8 mouse cellular contexts compared by ENCODE assay signal in genomic region chr19:43879401-43880212, GRCm38 (mm10).
DNase-seq lines count a peak whose midpoint lies in the region; ATAC-seq lines count a peak whose summit lies in the region.
"Had no signal": no experiment of that assay in that cellular context is flagged by ENCODE, and none has a peak within 500 bp of the region (broad histone marks: within the 10 kb centered on the region; RNA-seq: fewer than 3 reads in every experiment).

No protein-coding gene starts in this region.

- peak overlapping the region; percentile 70 for H3K9ac ChIP-seq in intestine, embryonic 14.5 days (ENCODE audit: low read length)
- peak overlapping the region; percentile 83 for H3K9ac ChIP-seq in limb, embryonic 12.5 days (replicated peaks)
- peak overlapping the region; percentile 83 for H3K9ac ChIP-seq in midbrain, embryonic 13.5 days (replicated peaks)
- H3K9ac ChIP-seq in stomach, embryonic 16.5 days (ENCODE audit: low read length), result peak overlapping the region; percentile 82

- H3K27ac ChIP-seq in intestine, embryonic 14.5 days (ENCODE audit: low read depth), result peak overlapping the region; percentile 90
- peak overlapping the region; percentile 97 for H3K27ac ChIP-seq in limb, embryonic 12.5 days
- H3K27ac ChIP-seq in midbrain, embryonic 13.5 days, result peak overlapping the region; percentile 90
- peak overlapping the region; percentile 93 for H3K27ac ChIP-seq in stomach, embryonic 16.5 days (ENCODE audit: low read length)
- H3K27ac ChIP-seq: macrophage had no signal

- peaks cover 3% of the 10 kb centered on the region for H3K9me3 ChIP-seq in intestine, embryonic 14.5 days (ENCODE audit: control insufficient read depth, low read length)
- H3K9me3 ChIP-seq in limb, embryonic 12.5 days, result peaks cover 4% of the 10 kb centered on the region
- no peaks in the 10 kb centered on the region; the same call in 1 of the 2 replicates for H3K9me3 ChIP-seq in midbrain, embryonic 13.5 days
- no peaks in the 10 kb centered on the region for H3K9me3 ChIP-seq in stomach, embryonic 16.5 days (replicated peaks; ENCODE audit: control insufficient read depth, low read length)

- peak overlapping the region; percentile 67 for H3K4me2 ChIP-seq in intestine, embryonic 14.5 days (ENCODE audit: low read length)
- peak overlapping the region; percentile 68 for H3K4me2 ChIP-seq in limb, embryonic 12.5 days
- H3K4me2 ChIP-seq in midbrain, embryonic 13.5 days (replicated peaks), result peak overlapping the region; percentile 76
- peak overlapping the region; percentile 65 for H3K4me2 ChIP-seq in stomach, embryonic 16.5 days (ENCODE audit: low read depth, low read length)

- H3K27me3 ChIP-seq in intestine, embryonic 14.5 days (replicated peaks; ENCODE audit: control insufficient read depth, insufficient read depth, low read length), result no peaks in the 10 kb centered on the region
- H3K27me3 ChIP-seq in limb, embryonic 12.5 days, result no peaks in the 10 kb centered on the region
- no peaks in the 10 kb centered on the region for H3K27me3 ChIP-seq in midbrain, embryonic 13.5 days
- H3K27me3 ChIP-seq in stomach, embryonic 16.5 days (ENCODE audit: control insufficient read depth, insufficient read depth, low read length), result no peaks in the 10 kb centered on the region

- H3K4me1 ChIP-seq in intestine, embryonic 14.5 days (replicated peaks; ENCODE audit: control insufficient read depth, insufficient read depth, low read length), result peaks cover 69% of the 10 kb centered on the region
- peaks cover 54% of the 10 kb centered on the region for H3K4me1 ChIP-seq in limb, embryonic 12.5 days (replicated peaks)
- peaks cover 50% of the 10 kb centered on the region for H3K4me1 ChIP-seq in midbrain, embryonic 13.5 days (replicated peaks)
- peaks cover 67% of the 10 kb centered on the region for H3K4me1 ChIP-seq in stomach, embryonic 16.5 days (ENCODE audit: control insufficient read depth, insufficient read depth, low read length)

- peak; percentile 76 to 84 for DNase-seq in adrenal gland, postnatal 36 days
- DNase-seq in embryo, embryonic 10.5 days (ENCODE audit: low spot score), result peak; percentile 94
- DNase-seq in gastrocnemius, postnatal 4 days (ENCODE audit: low spot score in 2 of 2), result peak; percentile 72 to 88
- DNase-seq in intestine, embryonic 14.5 days (ENCODE audit: low spot score), result peak; percentile 90

- peak; percentile 88 for ATAC-seq in intestine, embryonic 14.5 days (replicated peaks; ENCODE audit: low FRiP score, low TSS enrichment, low read depth)
- peak; percentile 81 for ATAC-seq in limb, embryonic 12.5 days (ENCODE audit: insufficient number of reproducible peaks, insufficient read depth, low FRiP score, low TSS enrichment, low read depth)
- peak; percentile 92 for ATAC-seq in midbrain, embryonic 13.5 days
- ATAC-seq in stomach, embryonic 16.5 days (ENCODE audit: insufficient read depth, low FRiP score), result peak; percentile 89

- peak overlapping the region; percentile 58 for H3K4me3 ChIP-seq in intestine, embryonic 14.5 days (ENCODE audit: low read depth, low read length)
- peak overlapping the region; percentile 68 for H3K4me3 ChIP-seq in limb, embryonic 12.5 days (replicated peaks)
- peak overlapping the region; percentile 70 for H3K4me3 ChIP-seq in midbrain, embryonic 13.5 days (replicated peaks)
- peak overlapping the region; percentile 65 for H3K4me3 ChIP-seq in stomach, embryonic 16.5 days (replicated peaks; ENCODE audit: low read length)

- 2% methylated on average over 41 of the region's 41 CpGs for WGBS in intestine, embryonic 14.5 days
- 2% methylated on average over 41 of the region's 41 CpGs for WGBS in limb, embryonic 12.5 days
- WGBS in midbrain, embryonic 13.5 days, result 2% methylated on average over 41 of the region's 41 CpGs
- 1% methylated on average over 41 of the region's 41 CpGs for WGBS in stomach, embryonic 16.5 days

- H3K36me3 ChIP-seq in intestine, embryonic 14.5 days (ENCODE audit: control insufficient read depth, insufficient read depth, low read length), result peaks cover 4% of the 10 kb centered on the region
- peaks cover 11% of the 10 kb centered on the region for H3K36me3 ChIP-seq in limb, embryonic 12.5 days
- H3K36me3 ChIP-seq in midbrain, embryonic 13.5 days, result peaks cover 3% of the 10 kb centered on the region; the same call in 1 of the 2 replicates
- H3K36me3 ChIP-seq in stomach, embryonic 16.5 days (ENCODE audit: control insufficient read depth, insufficient read depth, low read length), result 0 out of 2 replicates have a peak, but pooled peaks cover under 1% of the 10 kb centered on the region

Comparison
In these comparisons a context has a peak if more than half of its experiments do, and no peak if none do; other contexts are left out.
1. Peak in every context shown above with its lines: DNase-seq, ATAC-seq, H3K4me3 ChIP-seq and H3K27ac ChIP-seq.